Mouse (Mus musculus) MEL-GATA-1-ER (cell line): ENCODE measurements around the gene Ccsap.

Source experiments
- DNase-seq: peaks from one replicate; pipeline ENCODE4 v3.0.0-alpha.2; 2012; ENCODE audit warnings: low read depth; ENCODE audit errors: extremely low read depth

Ccsap gene

GRCm38 (mm10) chr8:123859648-123860259 is at the start of gene Ccsap:
Ccsap (minus strand) TSS chr8:123860209.
- DNase-seq: no peak

GRCm38 (mm10) chr8:123907604-123908003 is 47.6 kb upstream of the Ccsap start:
- DNase-seq: no peak

GRCm38 (mm10) chr8:123902653-123903052 is 42.6 kb upstream of the Ccsap start:
- DNase-seq: no peak

- DNase-seq: no peak
These were observed 39.4 kb upstream of the Ccsap start for GRCm38 (mm10) chr8:123899366-123899765.

GRCm38 (mm10) chr8:123898576-123898975 is 38.6 kb upstream of the Ccsap start:
- DNase-seq: no peak

GRCm38 (mm10) chr8:123896774-123897173 is 36.8 kb upstream of the Ccsap start:
- no peak for DNase-seq

GRCm38 (mm10) chr8:123896366-123896761 is 36.4 kb upstream of the Ccsap start:
- no peak for DNase-seq

- no peak for DNase-seq
These were observed 35.8 kb upstream of the Ccsap start for GRCm38 (mm10) chr8:123895680-123896365.

GRCm38 (mm10) chr8:123895230-123895629 is 35.2 kb upstream of the Ccsap start:
- DNase-seq: no peak

GRCm38 (mm10) chr8:123894502-123895097 is 34.6 kb upstream of the Ccsap start, which contains the start of gene Acta1:
Acta1 (minus strand) TSS chr8:123894751.
- DNase-seq: no peak

GRCm38 (mm10) chr8:123893413-123893812 is 33.4 kb upstream of the Ccsap start:
- DNase-seq: no peak

- DNase-seq: no peak
These were observed 32.7 kb upstream of the Ccsap start for GRCm38 (mm10) chr8:123892586-123893155.

- DNase-seq: no peak
These were observed 32.0 kb upstream of the Ccsap start for GRCm38 (mm10) chr8:123891883-123892585.

GRCm38 (mm10) chr8:123891271-123891670 is 31.3 kb upstream of the Ccsap start:
- DNase-seq: peak; percentile 7

GRCm38 (mm10) chr8:123889797-123890196 is 29.8 kb upstream of the Ccsap start:
- no peak for DNase-seq

GRCm38 (mm10) chr8:123887956-123888355 is 27.9 kb upstream of the Ccsap start:
- DNase-seq: no peak

GRCm38 (mm10) chr8:123887163-123887562 is 27.2 kb upstream of the Ccsap start:
- no peak for DNase-seq

- DNase-seq: no peak
These were observed 24.9 kb upstream of the Ccsap start for GRCm38 (mm10) chr8:123884721-123885565.

GRCm38 (mm10) chr8:123883094-123883493 is 23.1 kb upstream of the Ccsap start:
- DNase-seq: no peak

- DNase-seq: no peak
These were observed 22.4 kb upstream of the Ccsap start for GRCm38 (mm10) chr8:123882412-123882811.
